Mouse (Mus musculus): ENCODE data around the gene Armc12.

GRCm38 (mm10) chr17:28523355-28524008 is 7.1 kb upstream of the Armc12 start:
- no peak for TF ChIP-seq CTCF (IDR thresholded peaks at IDR 0.05; ENCODE audit: control insufficient read depth, insufficient read depth, insufficient read length)
- TF ChIP-seq USF1 (IDR thresholded peaks at IDR 0.05; ENCODE audit: low read depth) = no peak
- no peak for TF ChIP-seq MAX (IDR thresholded peaks at IDR 0.05)
- TF ChIP-seq MYOG (IDR thresholded peaks at IDR 0.05; ENCODE audit: control insufficient read depth, extremely low read depth, insufficient read length) = no peak

Measured in C2C12 (cell line).